Mouse (Mus musculus) mesoderm, embryonic 11.5 days (tissue): ENCODE measurements around the gene Eif2b3.

Experiments used
- DNase-seq: peaks from one replicate; pipeline ENCODE4 v3.0.0-alpha.2; 2012; ENCODE audit warnings: low read depth, low spot score

Gene Eif2b3

GRCm38 (mm10) chr4:117123546-117124217 is 104.5 kb downstream of the Eif2b3 start:
- DNase-seq, result no peak

GRCm38 (mm10) chr4:117124218-117124517 is 105.0 kb downstream of the Eif2b3 start:
- no peak for DNase-seq

- no peak for DNase-seq
Observed at GRCm38 (mm10) chr4:117124518-117125347, 105.5 kb downstream of the Eif2b3 start.

- DNase-seq, result peak; percentile 49
Observed at GRCm38 (mm10) chr4:117125348-117125909, 106.2 kb downstream of the Eif2b3 start, which contains the start of gene Btbd19. Gene Btbd19 (minus strand): TSS chr4:117125725.

- peak; percentile 59 for DNase-seq
Observed at GRCm38 (mm10) chr4:117125910-117126674, 106.9 kb downstream of the Eif2b3 start.

- no peak for DNase-seq
Observed at GRCm38 (mm10) chr4:117126675-117127290, 107.6 kb downstream of the Eif2b3 start, which contains the start of gene Tctex1d4. Gene Tctex1d4 (plus strand): TSS chr4:117126794.

GRCm38 (mm10) chr4:117127991-117128686 is 108.9 kb downstream of the Eif2b3 start:
- no peak for DNase-seq

- DNase-seq, result no peak
Observed at GRCm38 (mm10) chr4:117130790-117131189, 111.6 kb downstream of the Eif2b3 start.

- DNase-seq, result no peak
Observed at GRCm38 (mm10) chr4:117131198-117131597, 112.0 kb downstream of the Eif2b3 start.

- DNase-seq, result peak; percentile 83
Observed at GRCm38 (mm10) chr4:117131890-117132793, 112.9 kb downstream of the Eif2b3 start.

GRCm38 (mm10) chr4:117132794-117133143 is 113.6 kb downstream of the Eif2b3 start:
- DNase-seq, result no peak

- no peak for DNase-seq
Observed at GRCm38 (mm10) chr4:117133366-117133796, 114.2 kb downstream of the Eif2b3 start.

- peak; percentile 97 for DNase-seq
Observed at GRCm38 (mm10) chr4:117133817-117134600, 114.8 kb downstream of the Eif2b3 start, which contains the start of gene Plk3. Gene Plk3 (minus strand): TSS chr4:117133963.

GRCm38 (mm10) chr4:117134601-117134995 is 115.4 kb downstream of the Eif2b3 start:
- no peak for DNase-seq

- no peak for DNase-seq
Observed at GRCm38 (mm10) chr4:117136034-117136433, 116.8 kb downstream of the Eif2b3 start.
